Mouse (Mus musculus) Patski (cell line): ENCODE data around the gene Ier5. TPM values are rescaled to one million over a fixed set of nuclear protein-coding genes. Genes with fewer than 3 reads are reported as not detected.

Experiments used
- ATAC-seq: fragments of 100-300 bp; one replicate; pipeline ENCODE4 v1.8.0; 2021
- CTCF ChIA-PET: fragments of 350-600 bp; sonication (Branson Sonifier 250); formaldehyde crosslinking; loops from one replicate; lab custom pipeline; 2022; ENCODE audit warnings: inconsistent platforms; lab: Charles Lee
- POLR2A ChIA-PET: fragments of 350-600 bp; sonication (Branson Sonifier 250); formaldehyde crosslinking; loops from one replicate; lab custom pipeline; 2022; ENCODE audit warnings: antibody characterized with exemption, inconsistent platforms; lab: Charles Lee
- DNase-seq: peaks from one replicate; pipeline ENCODE4 v3.0.0-alpha.2; 2011; ENCODE audit warnings: low read depth, low spot score
- H3K27me3 ChIP-seq: fragments of 371-371 bp; one replicate; pipeline ENCODE4 v1.5.1; 2021
- CTCF ChIP-seq: fragments of 100-300 bp; IDR thresholded peaks from one replicate; pipeline ENCODE4 v1.5.1; 2021
- in situ Hi-C: fragments of 300-500 bp; cut with MboI; formaldehyde crosslinking; loops from 3 replicates; pipeline ENCODE4 v1.11.1; 2018; ENCODE audit warnings: low pct_unique_long_range_greater_than_20kb, mixed read lengths
- polyA plus RNA-seq: library from polyadenylated mRNA; unstranded; gene quantifications from one replicate; pipeline ENCODE4 v1.2.3, GENCODE M21; 2021

Ier5 gene
- polyA plus RNA-seq, 1 experiment from 2014 or later, result 43.2 TPM

- ChIA-PET CTCF (interaction anchor here (0.9 kb wide), 1 partner anchor 21 kb away, joined by 3 read pairs; no protein-coding TSS in a partner anchor), POLR2A (interaction anchor here (0.7 kb wide), 1 partner anchor 14 kb away, joined by 5 read pairs; no protein-coding TSS in a partner anchor)
- no peak for TF ChIP-seq CTCF
- no peak for ATAC-seq
- in situ Hi-C loops, result no loop called here
- DNase-seq, result no peak
- H3K27me3 ChIP-seq, result no peaks in the 10 kb centered on the region
These were observed 22.8 kb upstream of the Ier5 start for GRCm38 (mm10) chr1:155121977-155122939.

- in situ Hi-C loops, result no loop called here
- no peak for TF ChIP-seq CTCF
- ATAC-seq (no peak), DNase-seq (no peak)
- no peaks in the 10 kb centered on the region for H3K27me3 ChIP-seq
- POLR2A ChIA-PET, result no interaction called here
- CTCF ChIA-PET, result no interaction called here
These were observed 20.3 kb upstream of the Ier5 start for GRCm38 (mm10) chr1:155119719-155120118.

GRCm38 (mm10) chr1:155113946-155114345, 14.5 kb upstream of the Ier5 start:
- no peak for TF ChIP-seq CTCF
- ATAC-seq (no peak), DNase-seq (no peak)
- H3K27me3 ChIP-seq, result no peaks in the 10 kb centered on the region
- ChIA-PET CTCF (interaction anchor here (0.7 kb wide), 1 partner anchor 15 kb away, joined by 3 read pairs; no protein-coding TSS in a partner anchor), POLR2A (no interaction called here)
- in situ Hi-C loops, result no loop called here

GRCm38 (mm10) chr1:155112875-155113274, 13.4 kb upstream of the Ier5 start:
- no peak for DNase-seq
- H3K27me3 ChIP-seq, result no peaks in the 10 kb centered on the region
- CTCF ChIA-PET, result no interaction called here
- no peak for TF ChIP-seq CTCF
- POLR2A ChIA-PET, result no interaction called here
- ATAC-seq, result no peak
- in situ Hi-C loops, result no loop called here

GRCm38 (mm10) chr1:155112118-155112517, 12.7 kb upstream of the Ier5 start:
- ChIA-PET POLR2A (no interaction called here), CTCF (no interaction called here)
- TF ChIP-seq CTCF, result no peak
- DNase-seq (no peak), ATAC-seq (no peak)
- in situ Hi-C loops, result no loop called here
- H3K27me3 ChIP-seq, result no peaks in the 10 kb centered on the region

- ATAC-seq (no peak), DNase-seq (no peak)
- POLR2A ChIA-PET, result interaction anchor here (1.0 kb wide), 1 partner anchor 27 kb away, joined by 3 read pairs; no protein-coding TSS in a partner anchor
- CTCF ChIA-PET, result no interaction called here
- TF ChIP-seq CTCF, result no peak
- H3K27me3 ChIP-seq, result no peaks in the 10 kb centered on the region
- in situ Hi-C loops, result no loop called here
These were observed 12.1 kb upstream of the Ier5 start for GRCm38 (mm10) chr1:155111491-155111890.

- no peak for DNase-seq
- no peak for ATAC-seq
- ChIA-PET POLR2A (interaction anchor here (0.7 to 1.3 kb wide), 3 partner anchors 19 to 64 kb away, joined by 3 read pairs; no protein-coding TSS in a partner anchor), CTCF (interaction anchor here (1.0 to 1.9 kb wide), 4 partner anchors 23 to 59 kb away, joined by 3 to 5 read pairs (median 4); no protein-coding TSS in a partner anchor)
- no peaks in the 10 kb centered on the region for H3K27me3 ChIP-seq
- no peak for TF ChIP-seq CTCF
- in situ Hi-C loops, result loop anchor here (10.0 kb wide), 1 partner anchor 325 kb away; no protein-coding TSS in a partner anchor
These were observed 10.2 kb upstream of the Ier5 start for GRCm38 (mm10) chr1:155109387-155110350.

- ChIA-PET CTCF (interaction anchor here (1.5 to 1.9 kb wide), 2 partner anchors 15 to 56 kb away, joined by 3 to 5 read pairs; no protein-coding TSS in a partner anchor), POLR2A (no interaction called here)
- ATAC-seq (no peak), DNase-seq (no peak)
- TF ChIP-seq CTCF, result no peak
- H3K27me3 ChIP-seq, result no peaks in the 10 kb centered on the region
- in situ Hi-C loops, result loop anchor here (10.0 kb wide), 1 partner anchor 324 kb away; no protein-coding TSS in a partner anchor
These were observed 9.0 kb upstream of the Ier5 start for GRCm38 (mm10) chr1:155108412-155108811.

GRCm38 (mm10) chr1:155107843-155108242, 8.4 kb upstream of the Ier5 start:
- ATAC-seq (no peak), DNase-seq (no peak)
- no peak for TF ChIP-seq CTCF
- H3K27me3 ChIP-seq, result no peaks in the 10 kb centered on the region
- in situ Hi-C loops, result loop anchor here (10.0 kb wide), 1 partner anchor 323 kb away; no protein-coding TSS in a partner anchor
- CTCF ChIA-PET, result interaction anchor here (1.1 to 1.5 kb wide), 2 partner anchors 15 to 174 kb away, joined by 3 read pairs; no protein-coding TSS in a partner anchor
- POLR2A ChIA-PET, result interaction anchor here (0.6 kb wide), 4 partner anchors 15 to 217 kb away, joined by 3 to 5 read pairs (median 3); no protein-coding TSS in a partner anchor
